Mouse (Mus musculus) kidney, adult 2 months (tissue): ENCODE measurements around the gene Cmtm2a.
A peak's percentile ranks its signal among the peaks of the same experiment; 100 is the strongest.

ENCODE experiments used
- CTCF ChIP-seq: fragments of 200-500 bp; conservative IDR thresholded peaks from 2 replicates; pipeline ENCODE4 v1.5.1; 2011; ENCODE audit warnings: low read depth, mild to moderate bottlenecking, control low read depth, low read length, moderate library complexity, mixed read lengths; ENCODE audit not compliant: insufficient read depth, insufficient read length
- POLR2A ChIP-seq: fragments of 200-500 bp; IDR thresholded peaks from one replicate; pipeline ENCODE4 v1.6.1; 2011; ENCODE audit warnings: low read depth, low read length, control low read depth

GRCm38 (mm10) chr8:104234573-104234972 is 58.4 kb downstream of the Cmtm2a start:
- TF ChIP-seq POLR2A (no peak), CTCF (0 out of 2 replicates have a peak, but pooled peaks have one; percentile 14)
